Mouse (Mus musculus) neural tube, embryonic 11.5 days (tissue): Measurements from ENCODE around the gene Nup62. TPM values are rescaled to one million over a fixed set of nuclear protein-coding genes. Genes with fewer than 3 reads are reported as not detected.

Experiments
- ATAC-seq: fragments of 200-750 bp; cut with Nextera tagmentation; 2 replicates; pipeline ENCODE4 v1.8.0; 2017; ENCODE audit warnings: moderate number of reproducible peaks, mild to moderate bottlenecking, moderate TSS enrichment, moderate library complexity; ENCODE audit not compliant: insufficient read depth, low FRiP score, low TSS enrichment
- DNase-seq: peaks from one replicate; pipeline ENCODE4 v3.0.0-alpha.2; 2015; ENCODE audit warnings: low spot score
- H3K27ac ChIP-seq: fragments of 300-500 bp; sonication (generic); 2 replicates; pipeline ENCODE4 v1.5.1; 2014; ENCODE audit warnings: low read depth, mild to moderate bottlenecking, low read length
- H3K27me3 ChIP-seq: fragments of 300-500 bp; sonication (generic); 2 replicates; pipeline ENCODE4 v1.6.1; 2014; ENCODE audit warnings: mild to moderate bottlenecking, low read length, mixed read lengths; ENCODE audit not compliant: control insufficient read depth, insufficient read depth
- H3K36me3 ChIP-seq: fragments of 300-500 bp; sonication (generic); 2 replicates; pipeline ENCODE4 v1.6.1; 2014; ENCODE audit warnings: mild to moderate bottlenecking, low read length, moderate library complexity, mixed read lengths; ENCODE audit not compliant: control insufficient read depth, insufficient read depth
- H3K4me1 ChIP-seq: fragments of 300-500 bp; sonication (generic); 2 replicates; pipeline ENCODE4 v1.6.1; 2014; ENCODE audit warnings: low read length, mixed read lengths; ENCODE audit not compliant: control insufficient read depth, insufficient read depth
- H3K4me2 ChIP-seq: fragments of 300-500 bp; sonication (generic); 2 replicates; pipeline ENCODE4 v1.6.1; 2014; ENCODE audit warnings: low read depth, mild to moderate bottlenecking, moderate library complexity
- H3K4me3 ChIP-seq: fragments of 300-500 bp; sonication (generic); 2 replicates; pipeline ENCODE4 v1.5.1; 2014; ENCODE audit warnings: low read depth, low read length
- H3K9ac ChIP-seq: fragments of 300-500 bp; sonication (generic); 2 replicates; pipeline ENCODE4 v1.6.1; 2014; ENCODE audit warnings: mild to moderate bottlenecking, low read length
- H3K9me3 ChIP-seq: fragments of 300-500 bp; sonication (generic); 2 replicates; pipeline ENCODE4 v1.6.1; 2016; ENCODE audit warnings: low read length; ENCODE audit not compliant: control insufficient read depth
- WGBS: fragments of 180-500 bp; shearing (Covaris S2); extraction: QIAGEN DNeasy Blood & Tissue Kit; methylation state at CpG from one replicate; pipeline ENCODE4 v1.1.7; 2014; 5-methylcytosine and 5-hydroxymethylcytosine counted together
- polyA plus RNA-seq: library from polyadenylated mRNA; unstranded; fragments of >200 nt; fragmentation: Nextera tagmentation; extraction: Ambion mirVana; gene quantifications from 2 replicates; pipeline ENCODE4 v1.2.1, GENCODE M21; 2014

Gene Nup62
- polyA plus RNA-seq, 1 experiment from 2014 or later = 68.3 TPM

DNA sequence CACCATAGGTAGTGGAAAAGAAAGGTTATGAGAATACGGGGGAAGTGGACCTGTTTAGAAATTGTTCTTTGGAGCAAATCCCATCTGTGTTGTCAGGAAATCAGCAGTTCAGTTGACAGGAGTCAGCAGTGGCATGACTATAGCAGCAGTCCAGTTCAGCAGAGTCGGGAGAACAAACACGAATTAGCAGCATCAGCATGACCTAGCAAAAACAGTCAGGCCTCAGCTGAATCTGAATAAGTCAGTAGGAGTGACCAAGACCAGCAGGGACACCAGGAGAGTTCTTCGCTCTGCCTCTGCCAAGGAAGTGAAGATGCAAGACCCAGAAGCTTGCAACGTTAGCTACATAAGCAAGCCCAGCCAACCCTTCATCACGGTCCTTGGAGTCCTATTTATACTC lies 23.1 kb upstream of the Nup62 start:
- 84% methylated on average over 6 of the region's 6 CpGs for WGBS
- no peak for ATAC-seq
- Histone ChIP-seq H3K9ac (no peak overlapping the region), H3K27me3 (no peaks in the 10 kb centered on the region), H3K4me1 (no peaks in the 10 kb centered on the region), H3K27ac (no peak overlapping the region), H3K36me3 (no peaks in the 10 kb centered on the region), H3K9me3 (peaks cover 3% of the 10 kb centered on the region; the same call in 1 of the 2 replicates), H3K4me3 (no peak overlapping the region), H3K4me2 (no peak overlapping the region)
- no peak for DNase-seq

DNA sequence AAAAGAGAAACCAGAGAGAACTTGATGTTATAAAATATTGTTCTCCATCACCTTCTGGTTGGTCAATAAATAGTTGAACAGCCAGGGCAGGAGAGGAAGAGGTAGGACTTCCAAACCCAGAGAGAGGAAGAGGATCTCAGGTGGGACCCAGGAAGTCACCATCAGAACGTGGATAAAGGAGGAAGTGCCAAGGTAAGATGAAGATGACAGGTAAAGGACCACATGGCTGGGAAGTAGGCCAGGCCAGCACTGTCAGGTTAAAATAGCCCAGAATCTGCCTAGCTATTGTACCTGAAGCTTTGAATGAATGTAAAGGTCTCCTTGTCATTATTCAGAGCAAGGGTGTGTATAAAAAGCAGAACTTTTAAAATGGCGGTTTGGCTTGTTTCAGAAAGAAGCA lies 7.0 kb upstream of the Nup62 start:
- WGBS = 85% methylated on average over 2 of the region's 2 CpGs
- Histone ChIP-seq H3K27me3 (no peaks in the 10 kb centered on the region), H3K9ac (no peak overlapping the region), H3K4me3 (no peak overlapping the region), H3K9me3 (no peaks in the 10 kb centered on the region), H3K4me1 (no peaks in the 10 kb centered on the region), H3K36me3 (0 out of 2 replicates have a peak, but pooled peaks cover 3% of the 10 kb centered on the region), H3K27ac (no peak overlapping the region), H3K4me2 (no peak overlapping the region)
- DNase-seq (no peak), ATAC-seq (no peak)

DNA sequence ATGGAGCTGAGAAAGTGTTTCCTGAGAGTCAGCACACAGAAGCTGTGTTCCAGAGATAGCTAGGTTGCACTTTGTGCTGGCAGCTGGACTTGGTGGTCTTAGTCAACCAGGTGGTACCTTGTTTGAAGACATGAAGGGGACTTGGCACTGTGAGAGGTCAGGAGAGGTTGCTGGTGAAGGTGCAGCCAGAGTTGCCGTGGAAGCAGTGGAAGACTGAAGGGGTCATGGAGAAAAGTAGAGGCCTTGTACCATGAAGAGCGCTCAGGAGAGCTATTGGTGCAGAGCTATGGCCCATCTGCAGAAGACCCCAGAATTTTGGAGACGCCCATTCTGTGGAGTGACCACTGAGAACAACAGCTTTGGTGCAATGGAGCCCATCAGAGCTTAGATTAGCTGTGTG lies 6.4 kb upstream of the Nup62 start:
- Histone ChIP-seq H3K36me3 (0 out of 2 replicates have a peak, but pooled peaks cover 3% of the 10 kb centered on the region), H3K4me1 (no peaks in the 10 kb centered on the region), H3K4me3 (no peak overlapping the region), H3K9ac (no peak overlapping the region), H3K27ac (no peak overlapping the region), H3K4me2 (no peak overlapping the region), H3K9me3 (no peaks in the 10 kb centered on the region), H3K27me3 (no peaks in the 10 kb centered on the region)
- no peak for ATAC-seq
- DNase-seq = no peak
- 95% methylated on average over 3 of the region's 3 CpGs for WGBS

DNA sequence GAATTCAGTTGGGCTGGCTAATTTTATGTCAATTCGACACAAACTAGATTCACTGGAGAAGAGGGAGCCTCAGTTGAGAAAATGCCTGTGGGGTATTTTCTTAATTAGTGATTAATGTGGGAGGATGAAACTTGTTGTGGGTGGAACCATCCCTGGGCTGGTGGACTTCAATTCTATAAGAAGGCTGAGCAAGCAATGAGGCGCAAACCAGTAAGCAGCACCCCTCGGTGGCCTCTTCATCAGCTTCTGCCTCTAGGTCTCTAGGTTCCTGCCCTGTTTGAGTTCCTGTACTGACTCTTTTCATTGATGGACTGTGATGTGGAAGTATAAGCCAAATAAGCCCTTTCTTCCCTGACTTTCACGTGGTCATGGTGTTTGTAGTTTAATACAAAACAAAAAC lies 5.5 kb upstream of the Nup62 start:
- DNase-seq (no peak), ATAC-seq (no peak)
- Histone ChIP-seq H3K27me3 (no peaks in the 10 kb centered on the region), H3K9me3 (no peaks in the 10 kb centered on the region), H3K27ac (no peak overlapping the region), H3K4me3 (no peak overlapping the region), H3K4me1 (peaks cover 5% of the 10 kb centered on the region), H3K36me3 (0 out of 2 replicates have a peak, but pooled peaks cover 3% of the 10 kb centered on the region), H3K9ac (no peak overlapping the region), H3K4me2 (no peak overlapping the region)
- 79% methylated on average over 4 of the region's 4 CpGs for WGBS

DNA sequence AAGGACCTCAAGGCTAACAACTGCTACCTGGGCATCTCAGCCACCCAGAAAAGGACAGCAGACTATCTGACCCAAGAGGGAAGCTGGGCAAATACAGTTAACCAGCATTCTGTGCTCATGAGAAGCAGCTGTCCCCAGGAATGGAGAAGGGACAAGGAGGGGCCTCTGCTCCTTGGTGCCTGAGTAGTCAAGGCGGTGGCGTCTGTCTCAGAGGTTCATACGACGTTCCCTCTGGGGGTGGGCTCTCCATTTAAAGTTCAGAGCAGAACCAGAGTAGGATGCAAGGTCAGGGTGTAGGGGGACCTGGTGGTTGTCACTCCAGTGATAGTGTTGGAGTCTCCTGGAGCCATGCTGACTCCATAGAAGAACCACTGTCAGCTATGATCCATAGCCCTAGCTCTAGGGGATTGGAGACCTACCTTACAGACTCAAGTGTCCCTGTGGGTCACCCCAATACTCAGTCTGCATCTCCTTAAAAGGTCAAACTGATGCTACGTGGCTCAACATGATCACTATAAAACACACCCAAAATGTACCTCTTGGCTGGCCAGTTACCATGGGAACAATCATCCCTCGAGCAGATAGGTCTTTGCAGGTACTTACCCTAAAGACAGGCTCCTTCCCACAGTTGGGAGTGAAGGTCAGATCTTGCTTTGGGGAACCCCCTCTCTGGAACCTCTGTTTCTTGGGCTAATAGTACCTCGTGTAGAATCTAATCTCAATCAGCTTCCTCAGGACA lies 4.9 kb upstream of the Nup62 start:
- no peak overlapping the region for H3K27ac ChIP-seq
- no peak overlapping the region for H3K9ac ChIP-seq
- H3K27me3 ChIP-seq = no peaks in the 10 kb centered on the region
- H3K4me3 ChIP-seq = no peak overlapping the region
- no peak for DNase-seq
- ATAC-seq = no peak
- 0 out of 2 replicates have a peak, but pooled peaks cover 3% of the 10 kb centered on the region for H3K36me3 ChIP-seq
- 89% methylated on average over 7 of the region's 7 CpGs for WGBS
- peaks cover 5% of the 10 kb centered on the region for H3K4me1 ChIP-seq
- no peaks in the 10 kb centered on the region for H3K9me3 ChIP-seq
- H3K4me2 ChIP-seq = no peak overlapping the region

DNA sequence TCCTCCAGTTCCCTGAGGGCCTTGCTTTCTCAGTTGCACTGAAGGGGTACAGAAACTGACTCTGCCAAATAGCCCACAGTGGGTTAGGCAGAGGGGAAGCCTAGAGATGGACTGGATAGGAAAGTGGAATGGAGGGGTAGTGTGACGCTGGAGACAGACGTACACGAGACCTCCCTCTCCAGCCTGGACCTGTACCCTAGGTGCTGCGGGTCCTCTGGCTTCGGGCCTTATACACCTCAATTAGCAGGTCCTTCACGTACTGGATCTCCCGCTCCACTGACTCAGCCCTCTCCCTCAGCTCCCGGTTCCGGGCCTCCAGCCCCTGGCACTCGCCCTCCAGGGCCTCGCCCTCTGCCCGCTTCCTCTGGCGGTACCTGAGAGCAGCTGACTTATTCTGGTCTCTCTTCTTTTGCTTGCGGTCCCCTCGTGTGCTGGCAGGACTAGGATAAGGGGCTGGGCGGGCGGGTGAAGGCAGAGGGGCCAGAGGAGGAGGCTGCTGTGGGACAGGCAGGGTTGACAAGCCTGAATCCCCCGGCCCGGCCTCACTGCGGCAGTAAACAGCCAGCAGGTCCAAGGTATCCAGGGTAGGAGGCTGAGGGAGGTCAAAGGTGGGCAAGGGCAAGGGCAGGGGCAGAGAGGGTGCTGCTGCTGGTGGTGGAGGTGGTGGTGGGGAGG lies 3.1 kb upstream of the Nup62 start:
- Histone ChIP-seq H3K4me3 (no peak overlapping the region), H3K9me3 (no peaks in the 10 kb centered on the region), H3K9ac (no peak overlapping the region), H3K27ac (no peak overlapping the region), H3K36me3 (0 out of 2 replicates have a peak, but pooled peaks cover 3% of the 10 kb centered on the region), H3K27me3 (no peaks in the 10 kb centered on the region), H3K4me1 (peaks cover 11% of the 10 kb centered on the region), H3K4me2 (no peak overlapping the region)
- 91% methylated on average over 20 of the region's 20 CpGs for WGBS
- DNase-seq (no peak), ATAC-seq (no peak)

DNA sequence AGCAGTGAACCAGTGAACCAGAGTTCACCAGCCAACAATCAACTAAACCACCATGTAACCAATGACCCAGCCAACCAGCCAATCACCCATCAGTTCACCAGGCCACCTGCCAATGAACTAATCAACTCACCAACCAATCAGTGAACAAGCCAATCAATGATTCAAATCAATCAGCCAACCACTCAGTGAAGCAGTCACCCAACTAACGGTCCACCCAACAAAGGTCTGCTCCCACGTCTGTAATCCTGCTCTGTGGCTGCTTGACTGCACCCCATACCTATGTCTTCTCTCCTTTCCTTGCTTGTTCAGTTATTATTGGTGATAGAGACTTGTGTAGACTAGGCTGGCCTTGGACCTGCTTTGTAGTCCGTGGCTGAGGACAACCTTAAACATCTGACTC lies 1.9 kb upstream of the Nup62 start:
- no peak for DNase-seq
- H3K4me2 ChIP-seq = no peak overlapping the region
- WGBS = 88% methylated on average over 3 of the region's 3 CpGs
- no peak overlapping the region for H3K9ac ChIP-seq
- H3K4me3 ChIP-seq = no peak overlapping the region
- 0 out of 2 replicates have a peak, but pooled peaks cover 3% of the 10 kb centered on the region for H3K36me3 ChIP-seq
- H3K27me3 ChIP-seq = no peaks in the 10 kb centered on the region
- H3K27ac ChIP-seq = no peak overlapping the region
- no peaks in the 10 kb centered on the region for H3K9me3 ChIP-seq
- H3K4me1 ChIP-seq = peaks cover 20% of the 10 kb centered on the region
- ATAC-seq = no peak

DNA sequence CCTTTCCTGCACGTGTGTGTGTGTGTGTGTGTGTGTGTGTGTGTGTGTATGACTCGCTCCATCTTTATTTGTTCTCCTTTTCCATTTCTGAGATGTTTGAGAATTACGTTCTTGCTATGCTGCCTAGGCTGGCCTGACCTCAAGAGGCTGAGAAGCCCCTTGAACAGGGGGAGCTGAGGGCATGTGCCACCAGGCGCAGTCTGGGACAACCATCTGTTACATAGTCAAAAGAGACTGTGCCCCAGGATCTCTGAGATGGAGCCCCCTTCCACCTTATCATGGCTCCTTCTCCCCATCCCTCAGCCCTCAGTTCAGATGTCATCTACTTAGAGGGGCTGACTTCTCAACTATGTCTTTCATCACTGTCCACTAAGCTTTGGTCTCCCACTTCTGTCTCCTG lies 1.5 kb upstream of the Nup62 start:
- no peak for ATAC-seq
- Histone ChIP-seq H3K27me3 (no peaks in the 10 kb centered on the region), H3K9me3 (no peaks in the 10 kb centered on the region), H3K36me3 (0 out of 2 replicates have a peak, but pooled peaks cover 3% of the 10 kb centered on the region), H3K27ac (no peak overlapping the region), H3K9ac (no peak overlapping the region), H3K4me2 (no peak overlapping the region), H3K4me3 (no peak overlapping the region), H3K4me1 (peaks cover 22% of the 10 kb centered on the region)
- DNase-seq = no peak
- 87% methylated on average over 4 of the region's 4 CpGs for WGBS
